Mouse (Mus musculus) spleen, adult 2 months (tissue): ENCODE data around the gene Vps33a. TPM values are rescaled to one million over a fixed set of nuclear protein-coding genes. Genes with fewer than 3 reads are reported as not detected.

Experiments
- DNase-seq, 2 experiments: peaks; one replicate each; pipeline versions ENCODE4 v3.0.0 to v3.0.0-alpha.2; 2012 to 2021; ENCODE audit warnings: low spot score in 2 of 2, low read depth in 1 of 2
- H3K27ac ChIP-seq: fragments of 200-500 bp; 2 replicates; pipeline ENCODE4 v1.5.1; 2012; ENCODE audit warnings: low read length, inconsistent platforms; ENCODE audit not compliant: insufficient read depth
- H3K27me3 ChIP-seq: fragments of 200-500 bp; 2 replicates; pipeline ENCODE4 v1.6.1; 2012; ENCODE audit warnings: mild to moderate bottlenecking, moderate library complexity, low read length, inconsistent platforms; ENCODE audit not compliant: control insufficient read depth, insufficient read depth
- H3K36me3 ChIP-seq: fragments of 200-500 bp; 2 replicates; pipeline ENCODE4 v1.6.1; 2012; ENCODE audit warnings: mild to moderate bottlenecking, low read length, inconsistent platforms; ENCODE audit not compliant: control insufficient read depth, insufficient read depth
- H3K4me1 ChIP-seq: fragments of 200-500 bp; 2 replicates; pipeline ENCODE4 v1.6.1; 2011; ENCODE audit warnings: inconsistent platforms; ENCODE audit not compliant: control insufficient read depth, insufficient read depth, insufficient read length
- H3K4me3 ChIP-seq: fragments of 200-500 bp; 2 replicates; pipeline ENCODE4 v1.5.1; 2011; ENCODE audit warnings: mild to moderate bottlenecking, inconsistent platforms; ENCODE audit not compliant: insufficient read depth, insufficient read length; ENCODE audit errors: extremely low read depth
- CTCF ChIP-seq: fragments of 200-500 bp; IDR thresholded peaks from 2 replicates; pipeline ENCODE4 v1.5.1; 2011; ENCODE audit warnings: mild to moderate bottlenecking, inconsistent platforms; ENCODE audit not compliant: insufficient read depth, insufficient read length, insufficient replicate concordance; ENCODE audit errors: extremely low read depth
- POLR2A ChIP-seq: fragments of 200-500 bp; IDR thresholded peaks from 2 replicates; pipeline ENCODE4 v1.6.1; 2011; ENCODE audit warnings: low read depth, low read length, inconsistent platforms
- WGBS: fragments of 180-500 bp; shearing (Covaris S2); methylation state at CpG from one replicate; pipeline ENCODE4 v1.1.7; 2018; 5-methylcytosine and 5-hydroxymethylcytosine counted together
- polyA plus RNA-seq: library from polyadenylated mRNA; depleted of rRNA; stranded (reverse); fragments of >200 nt; gene quantifications from 2 replicates; pipeline ENCODE4 v1.2.3, GENCODE M21; 2012

Gene Vps33a
- polyA plus RNA-seq, 1 experiment, result 12.2 TPM

GRCm38 (mm10) chr5:123603496-123603895, 30.7 kb upstream of the Vps33a start:
- DNase-seq, result no peak
- peaks cover 11% of the 10 kb centered on the region for H3K36me3 ChIP-seq
- 75% methylated on average over 11 of the region's 11 CpGs for WGBS
- TF ChIP-seq POLR2A, result no peak
- TF ChIP-seq CTCF, result no peak
- peaks cover 2% of the 10 kb centered on the region; the same call in 1 of the 2 replicates for H3K4me1 ChIP-seq
- H3K4me3 ChIP-seq, result no peak overlapping the region
- H3K27ac ChIP-seq, result no peak overlapping the region; the same call in 1 of the 2 replicates
- H3K27me3 ChIP-seq, result no peaks in the 10 kb centered on the region

- H3K27me3 ChIP-seq, result no peaks in the 10 kb centered on the region
- WGBS, result 87% methylated on average over 6 of the region's 6 CpGs
- TF ChIP-seq POLR2A (no peak), CTCF (no peak)
- no peak overlapping the region for H3K4me3 ChIP-seq
- H3K36me3 ChIP-seq, result peaks cover 13% of the 10 kb centered on the region
- no peak for DNase-seq
- H3K4me1 ChIP-seq, result peaks cover 2% of the 10 kb centered on the region; the same call in 1 of the 2 replicates
- no peak overlapping the region for H3K27ac ChIP-seq
These were observed 29.3 kb upstream of the Vps33a start for GRCm38 (mm10) chr5:123602174-123602573.

GRCm38 (mm10) chr5:123599319-123599718, 26.5 kb upstream of the Vps33a start:
- 87% methylated on average over 6 of the region's 6 CpGs for WGBS
- Histone ChIP-seq H3K27ac (no peak overlapping the region), H3K4me1 (peaks cover 2% of the 10 kb centered on the region; the same call in 1 of the 2 replicates), H3K36me3 (peaks cover 11% of the 10 kb centered on the region), H3K4me3 (no peak overlapping the region), H3K27me3 (no peaks in the 10 kb centered on the region)
- no peak for TF ChIP-seq CTCF
- no peak for TF ChIP-seq POLR2A
- no peak for DNase-seq

- Histone ChIP-seq H3K4me1 (no peaks in the 10 kb centered on the region), H3K4me3 (no peak overlapping the region), H3K36me3 (peaks cover 2% of the 10 kb centered on the region), H3K27me3 (no peaks in the 10 kb centered on the region), H3K27ac (no peak overlapping the region)
- no peak for DNase-seq
- no peak for TF ChIP-seq POLR2A
- TF ChIP-seq CTCF, result no peak
- 96% methylated on average over 10 of the region's 10 CpGs for WGBS
These were observed 20.9 kb upstream of the Vps33a start for GRCm38 (mm10) chr5:123593622-123594280.

GRCm38 (mm10) chr5:123580043-123580442, 7.2 kb upstream of the Vps33a start:
- H3K4me3 ChIP-seq, result no peak overlapping the region
- 51% methylated on average over 6 of the region's 6 CpGs for WGBS
- no peak for DNase-seq

GRCm38 (mm10) chr5:123576696-123577095, 3.9 kb upstream of the Vps33a start:
- no peak for TF ChIP-seq POLR2A
- no peak for TF ChIP-seq CTCF

More at GRCm38 (mm10) chr5:123580043-123580442, 7.2 kb upstream of the Vps33a start:
- Histone ChIP-seq H3K4me1 (no peaks in the 10 kb centered on the region), H3K27ac (no peak overlapping the region), H3K27me3 (no peaks in the 10 kb centered on the region), H3K36me3 (peaks cover 7% of the 10 kb centered on the region)
- TF ChIP-seq CTCF (no peak), POLR2A (no peak)

GRCm38 (mm10) chr5:123573362-123573761, 524 bp upstream of the Vps33a start:
- H3K36me3 ChIP-seq, result peaks cover 9% of the 10 kb centered on the region
- no peak for DNase-seq
- no peaks in the 10 kb centered on the region for H3K27me3 ChIP-seq
- 0 out of 2 replicates have a peak, but pooled peaks cover 2% of the 10 kb centered on the region for H3K4me1 ChIP-seq
- H3K4me3 ChIP-seq, result no peak overlapping the region
- no peak overlapping the region for H3K27ac ChIP-seq
- TF ChIP-seq POLR2A, result no peak
- no peak for TF ChIP-seq CTCF
- WGBS, result 71% methylated on average over 8 of the region's 8 CpGs

More at GRCm38 (mm10) chr5:123576696-123577095, 3.9 kb upstream of the Vps33a start:
- WGBS, result 87% methylated on average over 3 of the region's 3 CpGs
- H3K27ac ChIP-seq, result no peak overlapping the region
- 0 out of 2 replicates have a peak, but pooled peaks cover 2% of the 10 kb centered on the region for H3K4me1 ChIP-seq
- DNase-seq, result no peak
- H3K27me3 ChIP-seq, result no peaks in the 10 kb centered on the region
- peaks cover 4% of the 10 kb centered on the region for H3K36me3 ChIP-seq
- H3K4me3 ChIP-seq, result no peak overlapping the region
